Mouse (Mus musculus) stomach, embryonic 14.5 days (tissue): ENCODE measurements around the gene Lrmda. TPM values are rescaled to one million over a fixed set of nuclear protein-coding genes. Genes with fewer than 3 reads are reported as not detected.

Experiments
- ATAC-seq: fragments of 200-750 bp; cut with Nextera tagmentation; 2 replicates; pipeline ENCODE4 v1.8.0; 2017; ENCODE audit warnings: low read depth, moderate TSS enrichment; ENCODE audit not compliant: insufficient number of reproducible peaks, insufficient read depth, low FRiP score
- H3K27ac ChIP-seq: fragments of 300-500 bp; sonication (generic); 2 replicates; pipeline ENCODE4 v1.5.1; 2014; ENCODE audit warnings: mild to moderate bottlenecking, low read length, moderate library complexity, mixed read lengths
- H3K27me3 ChIP-seq: fragments of 300-500 bp; sonication (generic); 2 replicates; pipeline ENCODE4 v1.6.1; 2014; ENCODE audit warnings: low read length, control low read depth, mixed read lengths; ENCODE audit not compliant: control insufficient read depth, insufficient read depth
- H3K36me3 ChIP-seq: fragments of 300-500 bp; sonication (generic); 2 replicates; pipeline ENCODE4 v1.6.1; 2014; ENCODE audit warnings: mild to moderate bottlenecking, control low read depth, low read length, moderate library complexity, mixed read lengths; ENCODE audit not compliant: control insufficient read depth, insufficient read depth
- H3K4me1 ChIP-seq: fragments of 300-500 bp; sonication (generic); 2 replicates; pipeline ENCODE4 v1.6.1; 2014; ENCODE audit warnings: low read length, control low read depth, mixed read lengths; ENCODE audit not compliant: control insufficient read depth, insufficient read depth
- H3K4me2 ChIP-seq: fragments of 300-500 bp; sonication (generic); replicated peaks from 2 replicates; pipeline ENCODE4 v1.6.1; 2014; ENCODE audit warnings: low read depth, low read length, control low read depth
- H3K4me3 ChIP-seq: fragments of 300-500 bp; sonication (generic); 2 replicates; pipeline ENCODE4 v1.5.1; 2014; ENCODE audit warnings: low read depth, low read length, control low read depth
- H3K9ac ChIP-seq: fragments of 300-500 bp; sonication (generic); replicated peaks from 2 replicates; pipeline ENCODE4 v1.6.1; 2014; ENCODE audit warnings: low read depth, mild to moderate bottlenecking, control low read depth, low read length, moderate library complexity, mixed read lengths
- H3K9me3 ChIP-seq: fragments of 300-500 bp; sonication (generic); 2 replicates; pipeline ENCODE4 v1.6.1; 2016; ENCODE audit warnings: low read depth, low read length, control low read depth; ENCODE audit not compliant: control insufficient read depth
- WGBS: fragments of 180-500 bp; shearing (Covaris S2); extraction: QIAGEN DNeasy Blood & Tissue Kit; methylation state at CpG from one replicate; pipeline ENCODE4 v1.1.7; 2014; 5-methylcytosine and 5-hydroxymethylcytosine counted together
- polyA plus RNA-seq: library from polyadenylated mRNA; unstranded; fragments of >200 nt; fragmentation: Nextera tagmentation; extraction: Ambion mirVana; gene quantifications from 2 replicates; pipeline ENCODE4 v1.2.1, GENCODE M21; 2014

The Lrmda gene
- polyA plus RNA-seq, 1 experiment from 2014 or later: 0.46 TPM

GRCm38 (mm10) chr14:21985426-21985931 is 34.0 kb upstream of the Lrmda start:
- Histone ChIP-seq H3K4me3 (peak overlapping the region; percentile 97), H3K4me2 (peak overlapping the region; percentile 91), H3K27ac (peak overlapping the region; percentile 100), H3K36me3 (peaks cover 20% of the 10 kb centered on the region), H3K4me1 (peaks cover 12% of the 10 kb centered on the region; the same call in 1 of the 2 replicates), H3K9ac (peak overlapping the region; percentile 99), H3K27me3 (no peaks in the 10 kb centered on the region), H3K9me3 (no peaks in the 10 kb centered on the region)
- no peak for ATAC-seq
- WGBS: 3% methylated on average over 37 of the region's 37 CpGs

DNA sequence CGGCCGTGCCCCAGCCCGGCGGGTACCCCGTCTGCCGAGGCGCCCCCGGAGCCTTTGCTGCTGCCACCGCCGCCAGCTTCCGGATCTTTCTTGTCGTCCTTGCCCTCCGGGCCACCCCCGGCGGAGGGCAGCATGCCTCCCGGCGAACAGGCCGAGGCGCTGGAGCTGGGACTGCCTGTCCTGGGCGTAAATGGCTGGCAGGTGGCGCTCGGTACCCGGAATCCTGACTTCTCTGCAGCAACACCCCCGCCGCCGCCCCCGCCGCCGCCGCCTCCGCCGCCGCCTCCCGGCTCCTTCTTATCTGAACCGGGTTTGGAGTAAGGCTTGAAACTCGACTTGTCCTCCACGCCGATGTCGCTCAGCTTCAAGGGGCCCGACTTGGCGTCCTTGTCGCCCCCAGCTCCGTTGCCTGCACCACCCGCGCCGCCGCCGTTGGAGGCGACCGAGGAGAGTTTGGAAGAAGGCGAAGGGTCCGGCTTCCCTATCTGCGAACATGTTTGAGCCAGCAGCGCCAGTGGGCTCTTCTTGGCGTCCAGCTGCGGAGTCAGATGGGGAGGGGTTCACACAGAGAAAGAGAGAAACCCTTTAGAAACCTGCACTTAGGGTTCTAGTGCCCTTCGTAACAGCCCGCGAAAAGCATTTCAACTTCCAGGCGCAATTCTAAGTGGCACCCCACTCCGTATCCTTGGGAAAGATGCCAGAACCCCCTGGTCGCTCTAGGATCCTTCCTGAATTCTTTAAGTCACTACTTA is 33.4 kb upstream of the Lrmda start:
- H3K4me1 ChIP-seq: peaks cover 12% of the 10 kb centered on the region; the same call in 1 of the 2 replicates
- ATAC-seq: no peak
- H3K4me3 ChIP-seq: peak overlapping the region; percentile 97
- H3K9me3 ChIP-seq: no peaks in the 10 kb centered on the region
- peak overlapping the region; percentile 100 for H3K27ac ChIP-seq
- WGBS: under 1% methylated on average over 62 of the region's 62 CpGs
- peaks cover 20% of the 10 kb centered on the region for H3K36me3 ChIP-seq
- no peaks in the 10 kb centered on the region for H3K27me3 ChIP-seq
- peak overlapping the region; percentile 99 for H3K9ac ChIP-seq
- peak overlapping the region; percentile 91 for H3K4me2 ChIP-seq

DNA sequence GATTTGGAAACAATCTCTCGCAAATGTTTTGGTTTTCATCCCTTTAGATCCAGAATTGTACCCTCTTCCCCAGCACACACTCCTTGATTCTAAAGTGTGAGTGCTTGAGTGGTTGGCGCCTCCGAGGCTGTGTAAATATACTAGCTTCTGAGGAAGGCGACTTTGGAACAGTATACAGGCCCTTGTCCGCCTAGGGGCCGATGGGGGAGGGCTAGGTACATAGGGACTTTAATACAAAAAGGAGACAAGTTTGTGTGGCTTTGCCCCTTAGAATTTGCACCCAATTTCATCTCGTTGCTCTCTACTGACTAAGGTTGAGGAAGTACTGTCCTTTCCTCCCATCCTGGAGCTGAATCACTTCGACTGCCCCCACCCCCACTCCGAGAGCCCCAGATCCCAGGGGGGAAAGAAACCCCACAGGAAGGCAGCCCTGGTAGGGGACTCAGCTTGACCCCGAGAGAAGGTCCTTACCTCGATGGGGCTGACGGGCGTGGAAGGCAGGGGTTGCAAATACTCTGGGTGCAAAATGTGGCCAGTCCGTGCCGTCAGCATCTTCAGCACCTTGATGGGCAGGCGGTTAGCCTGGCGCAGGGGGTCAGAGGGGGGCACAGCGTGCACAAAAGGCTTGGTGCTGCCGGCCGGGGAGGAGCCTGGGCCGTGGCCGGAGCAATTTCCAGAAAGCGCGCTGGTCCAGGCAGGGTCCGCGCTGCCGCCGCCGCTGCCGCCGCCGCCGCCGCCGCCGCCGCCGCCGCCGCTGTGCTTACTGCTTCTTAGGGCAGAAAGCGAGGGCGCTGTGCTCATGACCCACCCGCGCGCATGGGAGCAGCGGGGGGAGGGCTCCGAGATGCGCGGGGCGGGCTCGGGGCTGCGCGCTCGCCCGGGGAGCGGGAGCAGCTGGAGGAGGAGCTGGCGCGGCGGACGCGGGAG is 32.5 kb upstream of the Lrmda start:
- peaks cover 12% of the 10 kb centered on the region; the same call in 1 of the 2 replicates for H3K4me1 ChIP-seq

DNA sequence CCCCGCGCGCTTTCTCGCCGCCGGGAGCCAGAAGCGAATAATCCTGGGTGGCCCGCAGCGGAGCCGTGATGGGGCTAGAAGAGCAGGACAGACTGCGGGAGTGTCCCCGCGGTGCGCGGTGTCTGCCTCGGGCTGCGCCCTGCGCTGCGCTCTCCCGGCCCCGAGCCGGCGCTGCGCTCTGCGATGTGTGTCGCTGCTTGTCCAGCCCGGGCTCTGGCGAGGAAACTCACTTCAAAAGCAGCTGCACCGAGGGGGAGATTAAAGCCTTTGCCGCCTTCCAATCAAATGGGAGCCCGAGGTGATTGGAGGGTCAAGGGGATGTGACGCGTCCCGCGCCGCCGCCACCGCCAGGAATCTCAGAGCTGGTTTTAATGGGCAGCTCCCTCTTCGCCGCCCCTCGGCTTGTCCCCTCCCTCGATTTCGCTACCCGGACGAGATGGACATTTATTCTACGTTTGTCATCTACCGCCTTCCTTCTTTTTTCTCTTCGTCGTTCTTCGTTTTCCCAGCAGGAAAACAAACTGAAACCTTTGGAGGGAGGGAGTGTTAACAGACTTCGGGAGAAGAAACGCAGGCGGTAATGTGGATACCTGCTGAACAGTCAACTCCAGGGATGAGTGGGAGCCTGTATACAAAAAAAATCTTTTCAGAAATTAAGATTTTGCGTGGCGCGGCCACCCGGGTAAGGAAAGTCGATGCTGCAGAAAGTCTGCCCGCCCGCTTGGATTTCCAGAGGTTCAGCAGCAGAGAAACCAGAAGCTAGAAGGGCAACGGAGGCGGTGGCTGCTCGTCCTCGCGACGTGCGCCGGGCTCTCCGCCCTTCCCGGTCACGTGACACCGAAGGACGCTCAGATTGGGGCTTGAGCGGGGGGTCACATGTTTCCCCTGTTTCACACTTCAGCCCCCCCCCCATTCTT is 31.6 kb upstream of the Lrmda start:
- peak overlapping the region; percentile 100 for H3K27ac ChIP-seq
- no peaks in the 10 kb centered on the region for H3K9me3 ChIP-seq
- H3K4me1 ChIP-seq: peaks cover 5% of the 10 kb centered on the region; the same call in 1 of the 2 replicates
- H3K36me3 ChIP-seq: peaks cover 19% of the 10 kb centered on the region
- H3K4me3 ChIP-seq: peak overlapping the region; percentile 97
- peak; percentile 73 for ATAC-seq
- WGBS: under 1% methylated on average over 74 of the region's 74 CpGs
- peak overlapping the region; percentile 99 for H3K9ac ChIP-seq
- peak overlapping the region; percentile 91 for H3K4me2 ChIP-seq
- H3K27me3 ChIP-seq: no peaks in the 10 kb centered on the region

More for the DNA sequence above, 32.5 kb upstream of the Lrmda start:
- Histone ChIP-seq H3K4me3 (peak overlapping the region; percentile 97), H3K4me2 (peak overlapping the region; percentile 91), H3K27me3 (no peaks in the 10 kb centered on the region), H3K36me3 (peaks cover 20% of the 10 kb centered on the region), H3K9me3 (no peaks in the 10 kb centered on the region), H3K27ac (peak overlapping the region; percentile 100), H3K9ac (peak overlapping the region; percentile 99)
- peak; percentile 1; the same call in 1 of the 2 replicates for ATAC-seq
- under 1% methylated on average over 61 of the region's 61 CpGs for WGBS

DNA sequence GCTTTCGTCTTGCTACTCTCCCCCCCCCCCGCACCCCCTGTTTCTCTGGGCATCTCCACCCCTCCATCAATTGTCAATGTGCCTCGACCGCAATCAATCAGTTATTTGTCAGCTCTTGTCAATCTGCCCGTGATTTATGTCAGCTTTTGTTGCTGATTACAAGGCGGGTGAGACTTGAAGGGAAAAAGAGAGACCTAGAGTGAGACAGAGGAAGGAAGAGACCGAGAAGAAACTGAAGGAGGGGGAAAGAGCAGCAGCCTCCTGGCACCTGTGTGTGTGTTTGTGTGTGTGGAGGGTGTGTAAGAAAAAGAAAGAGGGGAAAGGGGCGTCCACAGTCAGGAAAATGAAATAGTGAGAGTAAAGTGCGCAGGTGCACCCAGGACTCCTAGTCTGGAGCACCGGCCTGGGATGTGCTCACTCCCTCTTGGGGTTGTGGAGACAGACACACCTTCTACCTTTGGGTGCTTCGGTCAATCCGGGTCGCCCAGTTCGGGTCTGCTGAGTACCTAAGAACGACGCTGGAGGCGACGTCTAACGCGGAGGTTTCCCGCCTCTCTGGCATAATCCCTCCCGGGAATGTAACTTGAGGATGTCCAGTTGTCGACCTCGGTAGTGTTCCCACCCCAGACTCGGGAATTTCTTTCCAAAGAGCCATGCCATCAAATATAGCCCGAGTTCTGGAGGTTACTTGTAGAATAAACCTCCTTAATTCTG is 30.8 kb upstream of the Lrmda start:
- Histone ChIP-seq H3K4me1 (peaks cover 9% of the 10 kb centered on the region; the same call in 1 of the 2 replicates), H3K4me3 (peak overlapping the region; percentile 97), H3K27me3 (no peaks in the 10 kb centered on the region), H3K9me3 (no peaks in the 10 kb centered on the region), H3K4me2 (peak overlapping the region; percentile 91), H3K36me3 (peaks cover 15% of the 10 kb centered on the region), H3K9ac (peak overlapping the region; percentile 69), H3K27ac (peak overlapping the region; percentile 100)
- no peak for ATAC-seq
- under 1% methylated on average over 26 of the region's 26 CpGs for WGBS

DNA sequence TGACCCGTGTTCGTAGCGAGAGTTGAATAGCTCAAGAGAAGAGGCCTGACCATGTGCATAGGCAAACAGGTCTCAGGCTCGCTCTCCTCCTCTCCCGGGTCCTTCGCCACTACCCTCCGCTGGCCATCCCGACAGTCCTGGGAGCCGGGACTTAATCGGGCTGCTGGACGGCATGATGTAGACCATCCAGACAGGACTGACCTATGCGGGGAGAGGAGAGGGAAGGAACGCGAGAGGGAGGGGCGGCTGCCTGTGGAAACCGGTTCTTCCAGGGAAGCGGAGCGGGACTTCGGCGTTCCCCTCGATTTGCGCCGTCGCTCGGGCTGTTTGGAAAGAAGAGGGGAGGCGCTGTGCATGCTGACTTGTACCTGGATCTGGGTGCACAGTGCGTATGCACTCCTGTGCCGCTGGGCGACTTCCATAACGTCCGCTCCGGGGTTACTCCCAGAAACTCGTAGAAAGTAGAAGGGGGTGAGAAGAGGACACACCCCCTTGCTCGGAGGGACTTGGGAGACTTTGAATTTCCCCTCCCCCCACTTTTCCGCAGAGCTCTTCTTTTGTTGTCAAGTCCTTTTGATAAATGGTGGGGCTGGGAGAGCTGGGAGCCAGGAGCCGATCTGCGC is 30.1 kb upstream of the Lrmda start, which contains the start of gene Zfp503:
Gene Zfp503 (minus strand): TSS at position 311 of the 623 bp plus-strand sequence.
- H3K9me3 ChIP-seq: no peaks in the 10 kb centered on the region
- WGBS: under 1% methylated on average over 37 of the region's 37 CpGs
- H3K36me3 ChIP-seq: peaks cover 15% of the 10 kb centered on the region
- H3K4me2 ChIP-seq: peak within 1 kb of the TSS; percentile 91
- peak within 1 kb of the TSS; percentile 100 for H3K27ac ChIP-seq
- peaks cover 16% of the 10 kb centered on the region; the same call in 1 of the 2 replicates for H3K4me1 ChIP-seq
- ATAC-seq: peak; percentile 35
- no peaks in the 10 kb centered on the region for H3K27me3 ChIP-seq
- H3K9ac ChIP-seq: peak within 1 kb of the TSS; percentile 69
- peak within 1 kb of the TSS; percentile 97 for H3K4me3 ChIP-seq
